Mouse (Mus musculus): Measurements from ENCODE around the gene Tex21. TPM values are rescaled to one million over a fixed set of nuclear protein-coding genes. Genes with fewer than 3 reads are reported as not detected.

Tex21 gene
- polyA plus RNA-seq, 1 experiment from 2014 or later: not detected

GRCm38 (mm10) chr12:76256114-76256843, 9.7 kb upstream of the Tex21 start:
- H3K4me3 ChIP-seq: peak overlapping the region; percentile 49
- H3K27me3 ChIP-seq: no peaks in the 10 kb centered on the region
- H3K4me2 ChIP-seq (replicated peaks): peak overlapping the region; percentile 83
- 6% methylated on average over 17 of the region's 17 CpGs for WGBS
- peak overlapping the region; percentile 67 for H3K9ac ChIP-seq
- no peaks in the 10 kb centered on the region for H3K9me3 ChIP-seq
- H3K36me3 ChIP-seq: no peaks in the 10 kb centered on the region
- peaks cover 6% of the 10 kb centered on the region; the same call in 1 of the 2 replicates for H3K4me1 ChIP-seq
- ATAC-seq (ENCODE audit: insufficient number of reproducible peaks, insufficient read depth, low FRiP score, low TSS enrichment): no peak
- H3K27ac ChIP-seq: no peak overlapping the region

- ATAC-seq (ENCODE audit: insufficient number of reproducible peaks, insufficient read depth, low FRiP score, low TSS enrichment): peak; percentile 24
Measured at GRCm38 (mm10) chr12:76255499-76255875, 8.9 kb upstream of the Tex21 start.

GRCm38 (mm10) chr12:76254725-76255498, 8.4 kb upstream of the Tex21 start, which contains the start of gene Mthfd1:
Gene Mthfd1 (plus strand): TSS chr12:76255298.
- no peaks in the 10 kb centered on the region for H3K27me3 ChIP-seq
- peaks cover 6% of the 10 kb centered on the region; the same call in 1 of the 2 replicates for H3K4me1 ChIP-seq
- H3K27ac ChIP-seq: peak within 1 kb of the TSS; percentile 73
- peak within 1 kb of the TSS; percentile 49 for H3K4me3 ChIP-seq
- H3K9me3 ChIP-seq: no peaks in the 10 kb centered on the region
- 2% methylated on average over 43 of the region's 43 CpGs for WGBS
- peak within 1 kb of the TSS; percentile 67 for H3K9ac ChIP-seq
- H3K36me3 ChIP-seq: no peaks in the 10 kb centered on the region
- H3K4me2 ChIP-seq (replicated peaks): peak within 1 kb of the TSS; percentile 83
- peak; percentile 100 for ATAC-seq (ENCODE audit: insufficient number of reproducible peaks, insufficient read depth, low FRiP score, low TSS enrichment)

More at GRCm38 (mm10) chr12:76255499-76255875, 8.9 kb upstream of the Tex21 start:
- Histone ChIP-seq H3K9me3 (no peaks in the 10 kb centered on the region), H3K4me3 (peak overlapping the region; percentile 49), H3K4me2 (replicated peaks) (peak overlapping the region; percentile 83), H3K9ac (peak overlapping the region; percentile 67), H3K4me1 (peaks cover 6% of the 10 kb centered on the region; the same call in 1 of the 2 replicates), H3K36me3 (no peaks in the 10 kb centered on the region), H3K27me3 (no peaks in the 10 kb centered on the region), H3K27ac (peak overlapping the region; percentile 55)
- WGBS: under 1% methylated on average over 11 of the region's 11 CpGs

GRCm38 (mm10) chr12:76253991-76254390, 7.4 kb upstream of the Tex21 start:
- 81% methylated on average over 8 of the region's 8 CpGs for WGBS
- H3K4me2 ChIP-seq (replicated peaks): no peak overlapping the region
- no peak overlapping the region for H3K4me3 ChIP-seq
- H3K9me3 ChIP-seq: no peaks in the 10 kb centered on the region
- H3K27ac ChIP-seq: no peak overlapping the region
- no peaks in the 10 kb centered on the region for H3K36me3 ChIP-seq
- H3K4me1 ChIP-seq: peaks cover 6% of the 10 kb centered on the region; the same call in 1 of the 2 replicates
- H3K27me3 ChIP-seq: no peaks in the 10 kb centered on the region
- no peak overlapping the region for H3K9ac ChIP-seq
- ATAC-seq (ENCODE audit: insufficient number of reproducible peaks, insufficient read depth, low FRiP score, low TSS enrichment): no peak

GRCm38 (mm10) chr12:76253591-76253990, 7.0 kb upstream of the Tex21 start:
- Histone ChIP-seq H3K4me2 (replicated peaks) (no peak overlapping the region), H3K9me3 (no peaks in the 10 kb centered on the region), H3K27ac (no peak overlapping the region), H3K36me3 (no peaks in the 10 kb centered on the region), H3K4me3 (no peak overlapping the region), H3K27me3 (no peaks in the 10 kb centered on the region), H3K9ac (no peak overlapping the region), H3K4me1 (peaks cover 6% of the 10 kb centered on the region; the same call in 1 of the 2 replicates)
- ATAC-seq (ENCODE audit: insufficient number of reproducible peaks, insufficient read depth, low FRiP score, low TSS enrichment): no peak
- WGBS: 85% methylated on average over 2 of the region's 2 CpGs

- no peak overlapping the region for H3K27ac ChIP-seq
- no peaks in the 10 kb centered on the region for H3K36me3 ChIP-seq
- no peak overlapping the region for H3K4me2 ChIP-seq (replicated peaks)
- 87% methylated on average over 1 of the region's 1 CpGs for WGBS
- no peaks in the 10 kb centered on the region for H3K27me3 ChIP-seq
- H3K4me1 ChIP-seq: peaks cover 6% of the 10 kb centered on the region; the same call in 1 of the 2 replicates
- no peak overlapping the region for H3K4me3 ChIP-seq
- H3K9ac ChIP-seq: no peak overlapping the region
- H3K9me3 ChIP-seq: no peaks in the 10 kb centered on the region
- ATAC-seq (ENCODE audit: insufficient number of reproducible peaks, insufficient read depth, low FRiP score, low TSS enrichment): no peak
Measured at GRCm38 (mm10) chr12:76253090-76253489, 6.5 kb upstream of the Tex21 start.

GRCm38 (mm10) chr12:76244981-76245380, 1.6 kb downstream of the Tex21 start:
- no peak overlapping the region for H3K4me3 ChIP-seq
- H3K4me1 ChIP-seq: no peaks in the 10 kb centered on the region
- no peak overlapping the region for H3K4me2 ChIP-seq (replicated peaks)
- H3K27me3 ChIP-seq: no peaks in the 10 kb centered on the region
- no peaks in the 10 kb centered on the region for H3K9me3 ChIP-seq
- H3K27ac ChIP-seq: no peak overlapping the region
- no peak overlapping the region for H3K9ac ChIP-seq
- ATAC-seq (ENCODE audit: insufficient number of reproducible peaks, insufficient read depth, low FRiP score, low TSS enrichment): no peak
- WGBS: 82% methylated on average over 8 of the region's 8 CpGs
- no peaks in the 10 kb centered on the region for H3K36me3 ChIP-seq

GRCm38 (mm10) chr12:76241833-76242232, 4.7 kb downstream of the Tex21 start:
- no peaks in the 10 kb centered on the region for H3K27me3 ChIP-seq
- ATAC-seq (ENCODE audit: insufficient number of reproducible peaks, insufficient read depth, low FRiP score, low TSS enrichment): no peak
- no peaks in the 10 kb centered on the region for H3K36me3 ChIP-seq
- WGBS: 62% methylated on average over 5 of the region's 5 CpGs
- no peak overlapping the region for H3K9ac ChIP-seq
- no peak overlapping the region for H3K4me2 ChIP-seq (replicated peaks)
- no peaks in the 10 kb centered on the region for H3K4me1 ChIP-seq
- H3K27ac ChIP-seq: no peak overlapping the region
- no peak overlapping the region for H3K4me3 ChIP-seq
- no peaks in the 10 kb centered on the region for H3K9me3 ChIP-seq

GRCm38 (mm10) chr12:76241084-76241483, 5.5 kb downstream of the Tex21 start:
- Histone ChIP-seq H3K4me1 (no peaks in the 10 kb centered on the region), H3K4me2 (replicated peaks) (no peak overlapping the region), H3K27ac (no peak overlapping the region), H3K27me3 (no peaks in the 10 kb centered on the region), H3K36me3 (no peaks in the 10 kb centered on the region), H3K4me3 (no peak overlapping the region), H3K9me3 (no peaks in the 10 kb centered on the region), H3K9ac (no peak overlapping the region)
- no peak for ATAC-seq (ENCODE audit: insufficient number of reproducible peaks, insufficient read depth, low FRiP score, low TSS enrichment)
- WGBS: 88% methylated on average over 3 of the region's 3 CpGs

GRCm38 (mm10) chr12:76240670-76241069, 5.9 kb downstream of the Tex21 start:
- Histone ChIP-seq H3K4me2 (replicated peaks) (no peak overlapping the region), H3K9ac (no peak overlapping the region), H3K4me1 (no peaks in the 10 kb centered on the region), H3K36me3 (no peaks in the 10 kb centered on the region), H3K27ac (no peak overlapping the region), H3K9me3 (no peaks in the 10 kb centered on the region), H3K27me3 (no peaks in the 10 kb centered on the region), H3K4me3 (no peak overlapping the region)
- 91% methylated on average over 3 of the region's 3 CpGs for WGBS
- no peak for ATAC-seq (ENCODE audit: insufficient number of reproducible peaks, insufficient read depth, low FRiP score, low TSS enrichment)

GRCm38 (mm10) chr12:76239839-76240571, 6.5 kb downstream of the Tex21 start:
- no peaks in the 10 kb centered on the region for H3K27me3 ChIP-seq
- no peak overlapping the region for H3K4me2 ChIP-seq (replicated peaks)
- no peaks in the 10 kb centered on the region for H3K4me1 ChIP-seq
- H3K36me3 ChIP-seq: no peaks in the 10 kb centered on the region
- 75% methylated on average over 7 of the region's 7 CpGs for WGBS
- H3K9ac ChIP-seq: no peak overlapping the region
- no peaks in the 10 kb centered on the region for H3K9me3 ChIP-seq
- H3K4me3 ChIP-seq: no peak overlapping the region
- ATAC-seq (ENCODE audit: insufficient number of reproducible peaks, insufficient read depth, low FRiP score, low TSS enrichment): no peak
- H3K27ac ChIP-seq: no peak overlapping the region
